In the genomic region with DNA sequence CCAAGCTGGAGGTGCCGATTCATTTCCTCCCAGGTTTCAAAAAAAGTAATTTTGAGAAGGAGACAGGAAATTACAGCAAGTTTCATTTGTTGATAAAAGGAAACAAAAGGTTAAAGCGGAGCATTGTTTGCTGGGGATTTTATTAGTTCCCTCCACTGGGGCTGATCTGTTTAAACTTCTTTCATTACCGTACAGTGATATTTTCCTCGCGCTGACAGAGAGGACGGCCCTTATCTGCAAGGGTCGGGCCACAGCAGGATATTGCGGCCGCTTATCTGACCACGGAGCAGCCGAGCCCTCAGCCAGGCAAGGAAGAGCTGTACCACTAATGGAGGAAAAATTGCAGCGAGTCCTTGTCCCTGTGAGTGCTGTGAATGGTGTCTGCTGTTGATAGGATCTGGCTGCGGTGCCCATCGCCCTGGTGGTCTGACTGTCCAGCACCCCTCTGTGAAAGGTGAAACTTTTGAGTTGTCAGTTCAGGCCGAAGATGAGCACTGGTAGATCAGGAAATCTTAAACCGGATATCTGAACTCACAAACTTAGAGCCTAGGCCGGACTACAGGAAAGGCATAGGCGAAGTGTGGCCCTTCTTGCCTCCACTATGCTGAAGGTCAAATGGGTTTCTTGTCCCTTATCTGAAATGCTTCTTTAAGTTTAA, we compare ENCODE assay signal across 8 mouse cellular contexts. TPM values are rescaled to one million over a fixed set of nuclear protein-coding genes. Genes with fewer than 3 reads are reported as not detected.
DNase-seq lines count a peak whose midpoint lies in the region; ATAC-seq lines count a peak whose summit lies in the region.

No protein-coding gene starts in this region.

- peak; percentile 26 to 37 for DNase-seq in spleen, postnatal 10 days (ENCODE audit: low spot score in 2 of 2)
- no peak for DNase-seq in spleen, postnatal 14 days (ENCODE audit: low spot score in 2 of 2)
- peak; percentile 44 for DNase-seq in heart, adult 8-10 months (ENCODE audit: low spot score)
- DNase-seq in kidney, postnatal 25 days: peak; percentile 42 to 58
- DNase-seq in adipocyte (ENCODE audit: low spot score): no peak
- no peak for DNase-seq in urinary bladder, postnatal 4 days (ENCODE audit: low spot score in 2 of 2)
- no peak for DNase-seq in cerebellum, adult 9-11 months

- no peaks in the 10 kb centered on the region for H3K9me3 ChIP-seq in midbrain, embryonic 12.5 days

- H3K4me1 ChIP-seq in midbrain, embryonic 12.5 days: peaks cover 13% of the 10 kb centered on the region

- WGBS in midbrain, embryonic 12.5 days: 45% methylated on average over 18 of the region's 18 CpGs

- H3K4me3 ChIP-seq in midbrain, embryonic 12.5 days: no peak overlapping the region

- no peaks in the 10 kb centered on the region for H3K27me3 ChIP-seq in midbrain, embryonic 12.5 days

- H3K27ac ChIP-seq in midbrain, embryonic 12.5 days (replicated peaks): 0 out of 2 replicates have a peak overlapping the region, but pooled peaks have one; percentile 25

- no peaks in the 10 kb centered on the region for H3K36me3 ChIP-seq in midbrain, embryonic 12.5 days

- ATAC-seq in midbrain, embryonic 12.5 days (ENCODE audit: low FRiP score, low read depth): no peak

- H3K4me2 ChIP-seq in midbrain, embryonic 12.5 days (replicated peaks): no peak overlapping the region

- no peak overlapping the region for H3K9ac ChIP-seq in midbrain, embryonic 12.5 days (replicated peaks)

RNA-seq across cellular contexts. Expression of gene Fignl1, which starts 28.1 kb away (rescaled TPM):
- under 1 TPM; 0.28 to 0.46 (median 0.37) TPM for total RNA-seq in heart, adult 8-10 months (2022)
- 58.1 and 58.5 TPM in 2 replicates for polyA plus RNA-seq in midbrain, embryonic 12.5 days (2016; fragmentation: Nextera tagmentation; extraction: Ambion mirVana)

Comparison
In these comparisons a context has a peak if more than half of its experiments do, and no peak if none do; other contexts are left out.
1. DNase-seq: peak in spleen, postnatal 10 days (2 of 2), heart, adult 8-10 months (single experiment) and kidney, postnatal 25 days (2 of 2); none in spleen, postnatal 14 days (0 of 2), adipocyte (single experiment), urinary bladder, postnatal 4 days (0 of 2) and cerebellum, adult 9-11 months (single experiment).